Mouse (Mus musculus) CD4-positive naive resting alpha-beta T cell, adult 57 days (primary cell): ENCODE results near the gene Ccdc102a. TPM values are rescaled to one million over a fixed set of nuclear protein-coding genes. Genes with fewer than 3 reads are reported as not detected.

Experiments
- total RNA-seq: library from RNA; stranded (reverse); gene quantifications from one replicate; pipeline ENCODE4 v1.2.4, GENCODE M21; 2023

The Ccdc102a gene
- total RNA-seq, result 3.1 TPM

GRCm38 (mm10) chr8:94917851-94918495, at the start of gene Ccdc102a:
TSS of gene Ccdc102a (minus strand) at chr8:94918098.

GRCm38 (mm10) chr8:94923405-94923804, 5.5 kb upstream of the Ccdc102a start, which contains the start of gene Adgrg5:
TSS of gene Adgrg5 (plus strand) at chr8:94923694.

GRCm38 (mm10) chr8:94876197-94876730, 41.6 kb downstream of the Ccdc102a start, which contains the start of gene Dok4:
TSS of gene Dok4 (minus strand) at chr8:94876330.

GRCm38 (mm10) chr8:94857346-94858173, 60.3 kb downstream of the Ccdc102a start, which contains the start of gene Polr2c:
TSS of gene Polr2c (plus strand) at chr8:94857450.

Other genes with a start within 250 kb of the Ccdc102a start
- not detected for gene Pllp, start 221.8 kb downstream of the Ccdc102a start, total RNA-seq
- gene Ccl22, start 172.5 kb downstream of the Ccdc102a start, total RNA-seq, result 0.59 TPM
- not detected for gene Cx3cl1, start 146.1 kb downstream of the Ccdc102a start, total RNA-seq
- gene Ccl17, start 107.6 kb downstream of the Ccdc102a start, total RNA-seq, result not detected
- 33.6 TPM for gene Coq9, start 79.8 kb downstream of the Ccdc102a start, total RNA-seq
- gene Ciapin1, start 79.7 kb downstream of the Ccdc102a start, total RNA-seq, result 57.2 TPM
- gene Polr2c, start 60.6 kb downstream of the Ccdc102a start, total RNA-seq, result 61.2 TPM
- gene Dok4, start 41.8 kb downstream of the Ccdc102a start, total RNA-seq, result 1.7 TPM
- 2.7 TPM for gene Adgrg5, start 5.6 kb upstream of the Ccdc102a start, total RNA-seq
- gene Adgrg1, start 56.7 kb upstream of the Ccdc102a start, total RNA-seq, result 2.0 TPM
- 8.7 TPM for gene Adgrg3, start 99.6 kb upstream of the Ccdc102a start, total RNA-seq
- not detected for gene Drc7, start 137.0 kb upstream of the Ccdc102a start, total RNA-seq
- 11.9 TPM for gene Katnb1, start 163.1 kb upstream of the Ccdc102a start, total RNA-seq